Mouse (Mus musculus): Measurements from ENCODE around the gene Bod1l. TPM values are rescaled to one million over a fixed set of nuclear protein-coding genes. Genes with fewer than 3 reads are reported as not detected.

Gene Bod1l
- 10 to 100 TPM; 38.7 to 43.1 TPM for total RNA-seq (2021)
- long read RNA-seq, experiment 1, partial matches to known transcripts = 4 of 8 reads
- long read RNA-seq, experiment 1, other reads (novel, unspliced or antisense) = 4 of 8 reads
- long read RNA-seq, experiment 2, full-length matches to known transcripts = 2 of 12 reads
- long read RNA-seq, experiment 2, partial matches to known transcripts = 2 of 12 reads
- long read RNA-seq, experiment 2, other reads (novel, unspliced or antisense) = 8 of 12 reads

DNA sequence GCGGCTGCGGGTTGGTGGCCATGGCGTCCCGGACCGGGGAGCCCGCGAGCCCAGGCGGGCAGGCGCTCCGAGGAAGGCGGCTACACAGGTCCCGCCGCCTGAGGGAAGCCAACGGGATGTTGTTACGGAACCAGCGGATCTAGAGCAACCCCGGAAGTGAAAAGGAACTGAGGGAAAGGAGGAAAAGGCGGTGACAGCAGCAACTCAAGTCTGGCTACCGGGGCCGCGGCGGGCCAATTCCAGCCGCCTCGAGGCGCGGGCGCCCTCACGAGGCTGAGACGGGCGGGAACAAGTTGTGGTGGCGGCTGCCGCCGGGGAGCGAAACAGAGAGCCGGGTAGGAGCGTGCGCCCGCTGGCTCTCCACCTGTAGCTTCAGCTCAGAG lies at the start of gene Bod1l:
Bod1l (minus strand) TSS at position 169 of the 383 bp plus-strand sequence.
- DNase-seq (ENCODE audit: low spot score in 2 of 2) = peak; percentile 98
- peak; percentile 73 for TF ChIP-seq CTCF (conservative IDR thresholded peaks at IDR 0.05)
- Histone ChIP-seq H3K27ac (peak within 1 kb of the TSS; percentile 78), H3K4me3 (peak within 1 kb of the TSS; percentile 98)

DNA sequence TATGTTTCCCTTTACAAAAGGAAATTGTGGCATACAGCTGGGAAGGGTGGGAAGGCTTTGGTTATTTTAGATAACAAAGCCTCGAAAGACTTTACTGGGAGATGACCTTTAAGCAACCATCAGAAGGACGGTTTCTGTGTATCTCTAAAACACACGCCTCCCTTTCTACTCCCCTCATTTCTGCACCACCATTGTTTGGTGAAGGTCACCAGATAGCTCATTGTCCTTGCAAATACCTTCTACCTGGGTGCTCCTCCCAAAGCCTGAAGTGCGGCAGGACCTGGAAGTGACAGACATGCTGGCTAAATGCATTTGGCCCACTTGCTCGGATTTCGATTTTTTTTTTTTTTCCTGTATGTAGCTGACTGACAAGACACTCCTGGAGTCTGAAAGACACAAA lies 49.2 kb upstream of the Bod1l start:
- no peak overlapping the region for H3K27ac ChIP-seq
- no peak for TF ChIP-seq CTCF (conservative IDR thresholded peaks at IDR 0.05)
- no peak for DNase-seq (ENCODE audit: low spot score in 2 of 2)
- H3K4me3 ChIP-seq = no peak overlapping the region

DNA sequence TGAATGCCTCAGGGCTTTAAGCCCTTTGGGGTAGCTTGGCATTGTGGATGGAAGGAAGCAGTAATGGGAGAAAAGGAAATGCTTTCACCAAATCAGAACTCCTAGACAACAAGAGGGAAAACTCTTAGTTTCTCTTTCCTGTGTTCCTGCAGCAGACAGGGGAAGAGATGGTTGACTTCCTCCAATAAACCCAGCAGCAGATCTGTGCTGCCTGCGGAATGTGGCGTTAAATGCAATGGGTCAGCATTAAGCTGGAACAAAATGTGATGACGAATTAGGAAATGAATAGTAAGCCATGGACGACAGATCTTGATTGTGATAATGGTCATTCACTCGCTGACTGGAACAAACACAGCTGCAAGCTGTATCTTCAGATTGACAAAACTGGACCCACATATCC lies 46.8 kb upstream of the Bod1l start:
- H3K4me3 ChIP-seq = no peak overlapping the region
- H3K27ac ChIP-seq = no peak overlapping the region
- no peak for DNase-seq (ENCODE audit: low spot score in 2 of 2)
- TF ChIP-seq CTCF (conservative IDR thresholded peaks at IDR 0.05) = no peak

DNA sequence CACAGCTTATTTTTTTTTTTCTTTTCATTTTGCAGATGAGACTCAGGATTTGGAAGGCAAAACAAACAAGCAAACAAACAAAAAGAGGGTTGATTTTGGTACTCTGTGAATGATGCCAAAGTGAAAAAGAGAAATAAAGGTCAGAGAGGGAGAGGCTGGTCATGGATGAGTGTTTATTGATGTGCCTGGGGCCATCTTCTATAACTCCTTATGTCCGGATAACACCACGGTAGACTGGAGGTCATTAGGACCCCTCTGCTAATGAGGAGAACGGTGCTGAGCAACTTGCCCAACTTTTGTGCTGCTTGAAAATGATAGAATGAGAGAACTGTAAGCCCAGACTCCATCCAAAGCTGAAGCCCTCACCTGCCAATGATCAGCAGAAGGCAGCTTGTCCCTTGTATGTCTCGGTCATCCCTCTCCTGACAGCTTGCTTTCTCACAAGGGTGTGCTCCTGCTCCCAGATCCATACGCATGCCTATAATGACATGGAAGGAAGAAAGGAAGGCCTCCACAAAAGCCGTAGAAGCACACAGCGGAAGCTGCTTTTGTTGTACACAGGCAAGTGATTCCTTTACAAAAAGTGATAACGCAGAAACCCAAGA lies 45.2 kb upstream of the Bod1l start:
- H3K27ac ChIP-seq = peak overlapping the region; percentile 69
- DNase-seq (ENCODE audit: low spot score in 2 of 2) = no peak
- TF ChIP-seq CTCF (conservative IDR thresholded peaks at IDR 0.05) = no peak
- no peak overlapping the region; the same call in 1 of the 2 replicates for H3K4me3 ChIP-seq

DNA sequence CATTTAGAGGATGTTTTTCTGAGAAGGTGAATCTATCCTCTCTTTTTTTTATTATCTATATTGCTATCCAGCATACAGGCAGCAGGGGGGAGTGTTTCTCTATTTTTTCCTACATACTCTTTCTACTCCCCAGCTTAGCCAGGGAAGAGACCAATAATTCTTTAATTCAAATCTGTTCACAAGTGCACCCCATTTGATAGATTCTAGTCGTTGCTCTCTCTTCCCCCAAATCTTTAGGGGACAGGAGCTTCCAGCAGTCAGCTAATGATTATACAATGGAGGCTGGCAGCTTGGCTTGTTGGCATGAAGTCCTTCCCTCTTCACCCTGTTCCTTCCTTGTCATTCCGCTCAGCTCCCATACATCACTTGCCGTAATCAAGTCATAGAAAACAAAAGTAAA lies 44.7 kb upstream of the Bod1l start:
- Histone ChIP-seq H3K4me3 (no peak overlapping the region; the same call in 1 of the 2 replicates), H3K27ac (peak overlapping the region; percentile 69)
- TF ChIP-seq CTCF (conservative IDR thresholded peaks at IDR 0.05) = peak; percentile 78
- DNase-seq (ENCODE audit: low spot score in 2 of 2) = peak; percentile 57 to 58

DNA sequence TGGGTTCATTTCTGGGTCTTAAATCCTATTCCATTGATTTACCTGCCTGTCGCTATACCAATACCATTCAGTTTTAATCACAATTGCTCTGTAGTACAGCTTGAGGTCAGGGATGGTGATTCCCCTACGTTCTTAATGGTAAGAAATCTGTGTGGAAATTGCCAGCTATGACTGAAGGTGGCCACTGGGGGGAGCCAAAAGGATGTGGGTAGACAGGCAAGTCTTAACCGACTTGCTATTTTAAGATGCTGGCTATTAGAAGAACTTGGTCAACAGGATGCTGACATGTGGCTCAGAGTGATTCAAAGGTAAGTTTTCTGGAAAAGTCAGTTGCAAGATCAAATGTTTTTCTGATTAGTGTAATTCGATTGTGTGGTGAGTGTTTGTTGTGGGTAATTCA lies 43.6 kb upstream of the Bod1l start:
- H3K4me3 ChIP-seq = no peak overlapping the region
- H3K27ac ChIP-seq = no peak overlapping the region
- DNase-seq (ENCODE audit: low spot score in 2 of 2) = peak; percentile 71 to 84
- TF ChIP-seq CTCF (conservative IDR thresholded peaks at IDR 0.05) = peak; percentile 89

DNA sequence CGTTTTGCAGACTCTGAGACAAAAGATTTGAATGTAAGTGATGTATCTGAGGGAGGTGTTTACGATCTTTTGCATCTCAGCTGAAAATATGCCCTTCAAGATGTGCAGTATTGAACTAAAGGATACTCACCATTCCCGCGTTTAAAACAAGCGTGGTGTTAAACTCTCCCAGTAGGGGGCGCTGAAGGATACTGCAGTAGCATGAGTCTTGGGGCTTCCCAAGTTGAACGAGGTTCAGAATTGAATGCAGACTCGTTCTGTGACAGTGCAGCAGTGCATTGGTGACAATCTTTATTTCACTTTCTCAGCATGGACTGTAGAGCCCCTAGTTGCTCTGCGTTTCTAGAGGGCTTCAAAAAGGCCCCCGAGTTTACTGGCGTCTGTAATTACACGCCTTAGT lies 40.4 kb upstream of the Bod1l start:
- H3K4me3 ChIP-seq = no peak overlapping the region
- peak; percentile 88 for TF ChIP-seq CTCF (conservative IDR thresholded peaks at IDR 0.05)
- H3K27ac ChIP-seq = no peak overlapping the region
- peak; percentile 32 to 79 for DNase-seq (ENCODE audit: low spot score in 2 of 2)

DNA sequence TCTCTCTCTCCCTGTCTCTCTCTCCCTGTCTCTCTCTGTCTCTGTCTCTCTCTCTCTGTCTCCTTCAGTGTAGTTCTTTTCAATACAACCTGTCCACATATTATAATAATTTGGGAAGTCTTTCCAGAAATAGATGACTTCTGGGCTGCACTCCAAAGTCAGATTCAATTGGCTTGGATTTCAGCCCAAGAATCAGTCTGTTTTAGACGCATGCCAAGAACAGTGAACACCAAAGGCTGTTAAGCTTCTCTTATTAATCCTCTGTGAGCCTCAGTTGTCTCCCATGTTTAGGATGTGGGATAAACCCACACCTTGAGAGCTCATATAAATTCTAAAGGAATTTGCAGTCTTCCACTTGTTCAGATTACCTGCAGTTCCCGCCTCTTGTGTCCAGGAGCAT lies 27.0 kb upstream of the Bod1l start:
- DNase-seq (ENCODE audit: low spot score in 2 of 2) = peak; percentile 52 to 73
- no peak for TF ChIP-seq CTCF (conservative IDR thresholded peaks at IDR 0.05)
- peak overlapping the region; percentile 54; the same call in 1 of the 2 replicates for H3K27ac ChIP-seq
- H3K4me3 ChIP-seq = no peak overlapping the region

DNA sequence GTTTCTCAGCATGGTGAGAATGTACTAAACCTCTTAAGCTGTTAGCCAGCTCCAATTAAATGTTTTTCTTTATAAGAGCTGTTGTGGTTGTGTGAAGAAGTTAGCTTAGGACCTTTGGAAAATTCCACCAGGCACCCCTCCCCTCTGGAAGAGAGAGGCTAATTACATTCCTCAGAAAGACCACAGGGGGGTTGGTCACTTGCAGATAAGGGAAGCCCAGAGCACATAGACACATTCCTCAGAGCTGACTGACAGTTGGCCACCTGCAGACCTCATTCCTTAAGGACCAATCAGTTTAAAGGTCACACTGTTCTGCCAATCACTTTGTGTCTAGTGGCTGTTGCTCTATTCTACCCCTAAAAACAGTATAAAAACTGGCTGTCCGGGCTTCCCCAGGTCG lies 11.7 kb upstream of the Bod1l start:
- DNase-seq (ENCODE audit: low spot score in 2 of 2) = no peak
- TF ChIP-seq CTCF (conservative IDR thresholded peaks at IDR 0.05) = no peak
- no peak overlapping the region for H3K4me3 ChIP-seq

DNA sequence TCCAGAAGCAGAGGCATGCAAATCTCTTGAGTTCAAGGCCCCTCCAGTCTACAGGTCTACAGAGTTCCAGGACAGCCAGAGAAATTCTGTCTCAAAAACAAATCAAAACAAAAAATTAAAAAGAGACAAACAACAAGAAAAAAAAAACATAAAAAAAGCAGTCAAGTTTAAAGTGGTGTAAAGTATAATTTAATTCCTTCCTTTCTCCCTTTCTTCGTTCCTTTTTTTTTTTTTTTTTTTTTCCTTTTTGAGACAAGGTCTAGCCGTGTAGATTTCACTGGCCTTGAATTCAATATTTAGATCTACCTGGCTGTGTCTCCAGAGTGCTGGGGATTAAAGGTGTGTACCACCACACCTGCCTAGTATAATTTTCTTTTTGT lies 1.4 kb upstream of the Bod1l start:
- peak overlapping the region; percentile 98; the same call in 1 of the 2 replicates for H3K4me3 ChIP-seq
- H3K27ac ChIP-seq = 0 out of 2 replicates have a peak overlapping the region, but pooled peaks have one; percentile 72
- no peak for DNase-seq (ENCODE audit: low spot score in 2 of 2)
- no peak for TF ChIP-seq CTCF (conservative IDR thresholded peaks at IDR 0.05)

More for the DNA sequence above, 11.7 kb upstream of the Bod1l start:
- no peak overlapping the region for H3K27ac ChIP-seq

DNA sequence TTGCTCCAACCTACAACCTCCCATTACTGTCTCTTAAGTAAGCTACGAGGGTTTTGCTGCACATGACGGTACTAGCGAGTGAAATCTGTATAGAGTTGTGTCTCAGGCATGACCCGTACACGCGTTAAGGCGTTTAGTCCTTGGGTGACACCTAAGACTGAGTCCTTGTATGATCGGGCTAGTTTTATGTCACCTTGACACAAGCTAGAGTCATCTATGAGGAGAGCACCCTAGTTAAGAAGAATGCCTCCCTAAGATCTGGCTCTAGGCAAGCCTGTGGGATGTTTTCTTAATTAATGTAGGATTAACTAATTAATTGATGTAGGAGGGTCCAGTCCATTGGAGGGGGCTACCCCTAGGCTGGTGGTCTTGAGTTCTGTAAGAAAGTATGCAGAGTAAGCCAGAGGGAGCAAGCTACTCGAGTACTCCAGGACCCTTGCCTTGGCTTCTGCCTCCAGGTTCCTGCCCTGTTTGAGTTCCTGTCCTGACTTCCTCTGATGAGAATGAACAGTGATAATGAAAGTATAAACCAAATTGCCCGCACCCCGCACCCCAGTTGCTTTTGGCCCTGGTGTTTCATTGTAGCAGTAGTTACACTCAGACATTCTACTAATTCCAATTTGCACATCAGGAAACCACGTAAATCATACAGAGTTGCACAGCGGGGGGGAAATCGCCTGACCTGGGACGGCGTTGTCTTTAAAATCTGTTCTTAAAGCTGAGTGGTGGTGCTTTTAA lies 874 bp upstream of the Bod1l start:
- no peak for DNase-seq (ENCODE audit: low spot score in 2 of 2)
- peak overlapping the region; percentile 72 for H3K27ac ChIP-seq
- H3K4me3 ChIP-seq = peak overlapping the region; percentile 98
- no peak for TF ChIP-seq CTCF (conservative IDR thresholded peaks at IDR 0.05)

DNA sequence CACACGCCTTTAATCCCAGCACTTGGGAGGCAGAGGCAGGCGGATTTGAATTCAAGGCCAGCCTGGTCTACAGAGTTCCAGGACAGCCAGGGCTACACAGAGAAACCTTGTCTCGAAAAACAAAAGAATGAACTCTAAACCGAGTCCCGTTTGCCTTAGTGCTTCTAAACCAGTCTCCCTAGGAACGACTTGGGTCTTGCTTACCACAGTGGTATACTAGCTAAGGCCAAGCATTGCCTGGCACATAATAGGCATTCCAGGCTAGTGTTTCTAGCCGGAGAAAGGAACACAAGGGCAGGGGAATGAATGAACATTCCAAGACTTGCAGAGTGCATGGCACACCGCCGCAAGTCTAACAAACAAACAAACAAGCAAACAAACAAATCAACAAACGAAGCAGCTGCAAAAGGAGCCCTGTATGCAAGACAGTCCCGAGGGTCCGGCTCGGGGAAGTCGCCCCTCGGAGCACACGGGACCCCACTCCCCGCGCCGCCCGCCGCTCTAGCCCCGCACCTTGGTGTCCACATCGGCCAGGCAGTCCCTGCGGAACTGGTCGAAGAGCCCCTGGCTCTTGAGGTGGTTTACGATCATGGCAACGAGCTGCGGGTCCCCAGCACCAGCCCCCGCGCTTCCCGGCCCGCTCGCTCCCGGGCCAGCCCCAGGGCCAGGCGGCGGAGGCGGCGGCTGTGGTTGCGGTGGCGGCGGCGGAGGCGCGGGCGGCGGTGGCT lies 532 bp downstream of the Bod1l start:
- TF ChIP-seq CTCF (conservative IDR thresholded peaks at IDR 0.05) = no peak
- peak overlapping the region; percentile 78 for H3K27ac ChIP-seq
- DNase-seq (ENCODE audit: low spot score in 2 of 2) = no peak
- peak overlapping the region; percentile 98 for H3K4me3 ChIP-seq

DNA sequence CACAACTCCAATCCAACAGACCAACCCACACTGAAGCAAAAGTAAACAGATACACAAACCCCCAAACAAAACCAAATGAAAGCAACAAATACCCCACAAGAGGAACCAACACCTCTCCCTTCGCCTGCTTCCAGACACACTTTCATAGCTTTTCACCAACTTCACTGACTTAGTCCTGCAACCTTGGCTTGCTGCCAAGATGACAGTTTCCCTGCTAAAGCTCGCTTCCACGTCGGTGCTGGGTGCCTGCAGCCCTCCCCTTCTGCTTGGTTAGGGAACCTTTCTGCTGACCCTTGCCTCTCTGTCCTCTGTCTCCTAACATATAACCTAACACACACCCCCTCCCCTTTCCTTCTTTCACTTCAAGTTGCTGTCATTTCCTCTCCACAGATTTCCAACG lies 1.4 kb downstream of the Bod1l start:
- TF ChIP-seq CTCF (conservative IDR thresholded peaks at IDR 0.05) = no peak
- DNase-seq (ENCODE audit: low spot score in 2 of 2) = peak in 1 of 2 experiments; percentile 21
- H3K4me3 ChIP-seq = peak overlapping the region; percentile 98

More for the DNA sequence above, 1.4 kb downstream of the Bod1l start:
- H3K27ac ChIP-seq = no peak overlapping the region

Measured in layer of hippocampus, adult 2 months (tissue).